Mouse (Mus musculus): ENCODE results near the gene Castor1. TPM values are rescaled to one million over a fixed set of nuclear protein-coding genes. Genes with fewer than 3 reads are reported as not detected.

Castor1 gene
- 12.2 and 14.9 TPM in 2 replicates for polyA plus RNA-seq (2015; fragmentation: Nextera tagmentation; extraction: Ambion mirVana)

GRCm38 (mm10) chr11:4217914-4218629 is at the start of gene Castor1:
Gene Castor1, plus strand, starts transcription at chr11:4218225.

GRCm38 (mm10) chr11:4186486-4187317 is 31.3 kb upstream of the Castor1 start, which contains the start of gene Tbc1d10a:
Gene Tbc1d10a, plus strand, starts transcription at chr11:4186789.

GRCm38 (mm10) chr11:4235665-4236545 is 17.9 kb downstream of the Castor1 start, which contains the start of gene Osm:
Gene Osm, plus strand, starts transcription at chr11:4236420.

DNA sequence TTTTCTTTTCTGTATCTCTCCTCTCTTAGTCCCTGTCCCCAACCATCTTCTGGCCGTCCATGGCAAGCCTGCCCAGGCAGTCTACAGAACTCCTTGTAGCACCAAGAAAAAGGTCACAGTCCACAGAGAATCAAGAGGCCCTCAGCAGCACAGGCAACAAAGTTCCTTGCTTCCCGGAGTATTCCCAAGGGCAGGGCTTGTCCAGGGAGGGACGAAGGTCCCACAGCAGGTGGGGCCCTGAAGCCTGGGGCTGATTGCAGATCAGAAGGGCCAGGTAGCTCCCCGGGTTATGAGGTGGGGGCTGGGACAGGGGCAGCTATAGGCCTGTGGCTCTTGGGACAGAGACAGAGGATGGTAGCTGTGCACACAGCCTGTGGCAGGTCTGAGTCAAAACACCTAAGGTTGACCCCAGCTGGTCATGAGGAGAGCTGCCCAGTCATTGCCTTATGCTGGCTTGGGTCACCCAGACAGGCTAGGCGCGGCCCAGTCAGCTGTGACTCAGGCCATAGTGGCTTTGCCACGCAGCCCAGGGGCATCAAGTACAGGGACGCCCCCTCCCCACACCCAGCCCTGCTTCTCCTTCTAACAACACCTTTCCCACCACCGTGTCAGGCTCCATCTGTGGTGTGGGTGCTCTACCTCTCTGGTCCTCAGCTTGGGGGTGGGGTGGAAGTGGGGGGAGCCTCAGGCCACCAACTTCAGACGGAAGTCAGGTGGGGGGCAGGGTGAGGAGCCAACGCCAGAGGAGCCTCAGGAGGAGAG is 39.0 kb downstream of the Castor1 start, which contains the start of gene Lif:
TSS of gene Lif (plus strand) at position 712 of the 762 bp plus-strand sequence.

Other genes starting within 250 kb of the Castor1 start
- 0.11 TPM in 2 replicates for gene 4930556J24Rik, start 241.4 kb upstream of the Castor1 start, polyA plus RNA-seq (2015; fragmentation: Nextera tagmentation; extraction: Ambion mirVana)
- gene Gal3st1, start 234.6 kb upstream of the Castor1 start, polyA plus RNA-seq (2015; fragmentation: Nextera tagmentation; extraction: Ambion mirVana), result 2.8 TPM in 2 replicates
- 0.46 and 0.57 TPM in 2 replicates for gene Sec14l4, start 186.8 kb upstream of the Castor1 start, polyA plus RNA-seq (2015; fragmentation: Nextera tagmentation; extraction: Ambion mirVana)
- gene Sec14l3, start 153.4 kb upstream of the Castor1 start, polyA plus RNA-seq (2015; fragmentation: Nextera tagmentation; extraction: Ambion mirVana), result 0.72 and 1.3 TPM in 2 replicates
- gene Mtfp1, start 122.8 kb upstream of the Castor1 start, polyA plus RNA-seq (2015; fragmentation: Nextera tagmentation; extraction: Ambion mirVana), result 9.5 and 17.3 TPM in 2 replicates
- 2.3 and 3.0 TPM in 2 replicates for gene Sec14l2, start 94.8 kb upstream of the Castor1 start, polyA plus RNA-seq (2015; fragmentation: Nextera tagmentation; extraction: Ambion mirVana)
- gene Rnf215, start 83.0 kb upstream of the Castor1 start, polyA plus RNA-seq (2015; fragmentation: Nextera tagmentation; extraction: Ambion mirVana), result 33.5 and 36.5 TPM in 2 replicates
- 4.4 and 5.4 TPM in 2 replicates for gene Ccdc157, start 57.9 kb upstream of the Castor1 start, polyA plus RNA-seq (2015; fragmentation: Nextera tagmentation; extraction: Ambion mirVana)
- 19.8 and 21.3 TPM in 2 replicates for gene Sf3a1, start 57.9 kb upstream of the Castor1 start, polyA plus RNA-seq (2015; fragmentation: Nextera tagmentation; extraction: Ambion mirVana)
- 23.1 and 23.3 TPM in 2 replicates for gene Tbc1d10a, start 31.4 kb upstream of the Castor1 start, polyA plus RNA-seq (2015; fragmentation: Nextera tagmentation; extraction: Ambion mirVana)
- 0.32 and 0.49 TPM in 2 replicates for gene Osm, start 18.2 kb downstream of the Castor1 start, polyA plus RNA-seq (2015; fragmentation: Nextera tagmentation; extraction: Ambion mirVana)
- gene Lif, start 39.3 kb downstream of the Castor1 start, polyA plus RNA-seq (2015; fragmentation: Nextera tagmentation; extraction: Ambion mirVana), result 0.20 and 0.22 TPM in 2 replicates
- 0.08 and 0.90 TPM in 2 replicates for gene Hormad2, start 222.9 kb downstream of the Castor1 start, polyA plus RNA-seq (2015; fragmentation: Nextera tagmentation; extraction: Ambion mirVana)